Mouse (Mus musculus): ENCODE measurements around the gene Ccnyl1.

GRCm38 (mm10) chr1:64736681-64737501 is 46.6 kb downstream of the Ccnyl1 start:
- TF ChIP-seq CTCF (IDR thresholded peaks at IDR 0.05; ENCODE audit: low read depth, low read length) (no peak), POLR2A (IDR thresholded peaks at IDR 0.05; ENCODE audit: borderline replicate concordance, low read depth, low read length) (no peak)
